15 mouse cellular contexts compared by ENCODE assay signal in the genomic region with DNA sequence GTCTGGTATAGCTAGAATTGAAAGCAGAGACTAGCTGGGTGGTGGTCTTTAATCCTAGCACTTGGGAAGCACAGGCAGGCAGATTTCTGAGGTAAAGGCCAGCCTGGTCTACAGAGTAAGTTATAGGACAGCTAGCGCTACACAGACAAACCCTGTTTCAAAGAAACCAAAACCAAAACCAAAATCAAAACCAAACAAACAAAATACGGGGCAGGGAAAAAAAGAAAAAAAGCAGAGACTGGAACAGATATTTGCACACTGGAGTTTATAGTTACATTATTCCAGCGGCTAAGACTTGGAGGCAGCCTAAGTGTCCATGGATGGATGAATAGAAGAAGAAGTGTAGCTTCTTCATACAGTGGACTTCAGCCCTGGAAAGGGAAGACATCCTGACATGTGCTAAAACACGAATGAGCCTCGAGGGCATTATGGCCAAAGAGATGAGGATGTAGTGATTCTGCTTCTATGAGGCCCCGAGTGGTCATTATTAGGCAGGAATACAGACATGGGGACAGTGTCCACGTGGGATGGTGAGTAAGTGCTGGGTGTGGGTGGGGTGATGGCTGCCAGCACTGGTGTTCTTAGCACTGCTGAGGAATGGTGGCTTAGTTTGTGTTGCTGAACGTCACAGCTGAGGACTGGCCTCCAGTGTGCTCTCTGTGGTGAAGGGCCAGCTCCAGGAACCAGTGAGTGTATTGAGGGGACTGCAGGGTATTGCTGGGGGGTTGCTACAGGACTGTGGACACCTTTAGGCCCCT. TPM values are rescaled to one million over a fixed set of nuclear protein-coding genes. Genes with fewer than 3 reads are reported as not detected.
DNase-seq lines count a peak whose midpoint lies in the region; ATAC-seq and TF ChIP-seq lines count a peak whose summit lies in the region.
"Had no signal": no experiment of that assay in that cellular context is flagged by ENCODE, and none has a peak within 500 bp of the region (broad histone marks: within the 10 kb centered on the region; RNA-seq: fewer than 3 reads in every experiment).

No protein-coding gene starts in this region.

- no peak for ATAC-seq in heart, embryonic 11.5 days (replicated peaks; ENCODE audit: insufficient number of reproducible peaks, low FRiP score, low TSS enrichment)
- ATAC-seq in liver, embryonic 13.5 days (ENCODE audit: low read depth): no peak
- ATAC-seq: intestine, postnatal 0 days; midbrain, embryonic 13.5 days had no signal

- no peak for TF ChIP-seq RAD21 in CH12.LX (IDR thresholded peaks at IDR 0.05; ENCODE audit: low read depth, low read length)

- no peaks in the 10 kb centered on the region for H3K79me2 ChIP-seq in CH12.LX (replicated peaks; ENCODE audit: control insufficient read depth, extremely low read depth, insufficient read depth, poor library complexity, severe bottlenecking)

- TF ChIP-seq POLR2A in CH12.LX (IDR thresholded peaks at IDR 0.05; ENCODE audit: low read depth, low read length): no peak

- in situ Hi-C loops in CH12.LX (cut with MboI; ENCODE audit: low pct_ligation_motif_present, low pct_unique_long_range_greater_than_20kb, low sequenced_read_pairs): no loop called here

- WGBS in heart, embryonic 11.5 days (ENCODE audit: insufficient replicate concordance): 81% methylated on average over 8 of the region's 8 CpGs
- 72% methylated on average over 8 of the region's 8 CpGs for WGBS in liver, embryonic 13.5 days (ENCODE audit: insufficient replicate concordance)

- H3K4me2 ChIP-seq in heart, embryonic 11.5 days: no peak overlapping the region
- peak overlapping the region; percentile 45 for H3K4me2 ChIP-seq in CH12.LX (ENCODE audit: insufficient read depth, low read depth, poor library complexity, severe bottlenecking)
- H3K4me2 ChIP-seq in liver, embryonic 13.5 days: peak overlapping the region; percentile 76
- H3K4me2 ChIP-seq: embryonic facial prominence, embryonic 12.5 days; midbrain, embryonic 13.5 days; neural tube, embryonic 15.5 days; stomach, embryonic 15.5 days had no signal

- peak overlapping the region; percentile 67 for H3K27ac ChIP-seq in heart, embryonic 11.5 days (ENCODE audit: low read depth, low read length)
- no peak overlapping the region for H3K27ac ChIP-seq in CH12.LX (ENCODE audit: insufficient read depth, low read depth)
- peak overlapping the region; percentile 93 for H3K27ac ChIP-seq in liver, embryonic 13.5 days
- H3K27ac ChIP-seq: embryonic facial prominence, embryonic 12.5 days; midbrain, embryonic 13.5 days; neural tube, embryonic 15.5 days; stomach, embryonic 15.5 days had no signal

- peaks cover 12% of the 10 kb centered on the region for H3K36me3 ChIP-seq in heart, embryonic 11.5 days (ENCODE audit: control insufficient read depth, insufficient read depth, low read length)
- H3K36me3 ChIP-seq in CH12.LX (replicated peaks in 1 of 2; ENCODE audit: control insufficient read depth in 1 of 2, insufficient read depth in 1 of 2, low read length in 1 of 2): no peaks in the 10 kb centered on the region
- peaks cover 30% of the 10 kb centered on the region for H3K36me3 ChIP-seq in liver, embryonic 13.5 days

- no peak; the same call in 1 of the 2 replicates for TF ChIP-seq EP300 in CH12.LX (IDR thresholded peaks at IDR 0.05; ENCODE audit: low read length)

- no peak for DNase-seq in heart, postnatal 36 days
- DNase-seq in CD4-positive helper T cell, adult 2 months (ENCODE audit: low read depth, low spot score): peak; percentile 50
- no peak for DNase-seq in CH12.LX (ENCODE audit: extremely low read depth)
- no peak for DNase-seq in liver, embryonic 13.5 days
- no peak for DNase-seq in testis, postnatal 14 days (ENCODE audit: low spot score)
- DNase-seq in retina, postnatal 1 day: no peak
- DNase-seq: cerebellum, postnatal 10 days; lung, postnatal 14 days; right cerebral cortex, postnatal 14 days had no signal

- dilution Hi-C loops in CH12.LX (cut with MboI; ENCODE audit: extremely low pct_ligation_motif_present, extremely low pct_unique_long_range_greater_than_20kb, low sequenced_read_pairs): no loop called here

- no peak overlapping the region for H3K4me3 ChIP-seq in heart, embryonic 11.5 days (ENCODE audit: low read depth, low read length)
- peak overlapping the region in 1 of 3 experiments; percentile 12 for H3K4me3 ChIP-seq in CH12.LX (replicated peaks in 1 of 3; ENCODE audit: low read depth in 2 of 3, low read length in 2 of 3, poor library complexity in 1 of 3)
- no peak overlapping the region for H3K4me3 ChIP-seq in liver, embryonic 13.5 days (replicated peaks)
- H3K4me3 ChIP-seq: embryonic facial prominence, embryonic 12.5 days; midbrain, embryonic 13.5 days; neural tube, embryonic 15.5 days; stomach, embryonic 15.5 days had no signal

- peak overlapping the region; percentile 39 for H3K9ac ChIP-seq in heart, embryonic 11.5 days (ENCODE audit: low read depth, low read length)
- peak overlapping the region; percentile 24; the same call in 1 of the 2 replicates for H3K9ac ChIP-seq in CH12.LX (ENCODE audit: insufficient read depth, low read depth)
- H3K9ac ChIP-seq in liver, embryonic 13.5 days: peak overlapping the region; percentile 78
- H3K9ac ChIP-seq: embryonic facial prominence, embryonic 12.5 days; midbrain, embryonic 13.5 days; neural tube, embryonic 15.5 days; stomach, embryonic 15.5 days had no signal

- TF ChIP-seq CTCF in CH12.LX (conservative IDR thresholded peaks at IDR 0.05 in 1 of 2, IDR thresholded peaks at IDR 0.05 in 1 of 2; ENCODE audit: low read depth in 2 of 2, low read length in 2 of 2): no peak

- H3K4me1 ChIP-seq in heart, embryonic 11.5 days (ENCODE audit: control insufficient read depth, insufficient read depth, low read length): peaks cover 55% of the 10 kb centered on the region
- peaks cover 4 to 21% of the 10 kb centered on the region in 2 experiments for H3K4me1 ChIP-seq in CH12.LX (ENCODE audit: control insufficient read depth in 1 of 2, insufficient read depth in 2 of 2)
- peaks cover 98% of the 10 kb centered on the region for H3K4me1 ChIP-seq in liver, embryonic 13.5 days (replicated peaks)
- H3K4me1 ChIP-seq: embryonic facial prominence, embryonic 12.5 days; stomach, embryonic 15.5 days had no signal

- no peaks in the 10 kb centered on the region for H3K9me3 ChIP-seq in heart, embryonic 11.5 days (replicated peaks; ENCODE audit: control insufficient read depth, low read length)
- no peaks in the 10 kb centered on the region for H3K9me3 ChIP-seq in CH12.LX (replicated peaks; ENCODE audit: low read length)
- H3K9me3 ChIP-seq in liver, embryonic 13.5 days (replicated peaks): no peaks in the 10 kb centered on the region
- H3K9me3 ChIP-seq: embryonic facial prominence, embryonic 12.5 days; midbrain, embryonic 13.5 days; neural tube, embryonic 15.5 days; stomach, embryonic 15.5 days had no signal

- intact Hi-C loops in heart, postnatal 36 days (cut with DNase I): no loop called here

- no peaks in the 10 kb centered on the region for H3K27me3 ChIP-seq in heart, embryonic 11.5 days (ENCODE audit: control insufficient read depth, insufficient read depth, low read length)
- peaks cover 6% of the 10 kb centered on the region for H3K27me3 ChIP-seq in CH12.LX (replicated peaks)
- no peaks in the 10 kb centered on the region for H3K27me3 ChIP-seq in liver, embryonic 13.5 days
- H3K27me3 ChIP-seq: embryonic facial prominence, embryonic 12.5 days; midbrain, embryonic 13.5 days; neural tube, embryonic 15.5 days; stomach, embryonic 15.5 days had no signal

TF ChIP-seq in CH12.LX, 34 proteins besides CTCF, POLR2A, EP300 and RAD21:
- TF ChIP-seq SIN3A (IDR thresholded peaks at IDR 0.05; ENCODE audit: low read length) (peak; percentile 38; the same call in 1 of the 2 replicates), ZNF384 (IDR thresholded peaks at IDR 0.05; ENCODE audit: low read depth, low read length) (peak; percentile 55), E2F4 (IDR thresholded peaks at IDR 0.05; ENCODE audit: insufficient replicate concordance, low read depth, low read length) (no peak), NELFE (IDR thresholded peaks at IDR 0.05; ENCODE audit: low read depth, low read length) (no peak)

RNA-seq across cellular contexts. Expression of a gene that starts 24.5 kb away (rescaled TPM):
- 25.6 and 29.5 TPM in 2 replicates for polyA plus RNA-seq in heart, embryonic 11.5 days (2014; fragmentation: Nextera tagmentation; extraction: Ambion mirVana)
- total RNA-seq in heart, postnatal 36 days (2021): 10 to 100 TPM; 15.6 to 16.2 TPM
- total RNA-seq in CH12.LX (2012; rRNA removed) (5.9 and 6.8 TPM in 2 replicates), CH12.LX (2014; rRNA removed) (9.8 and 10.1 TPM in 2 replicates)
- 8.1 and 8.3 TPM in 2 replicates for polyA plus RNA-seq in CH12.LX (2012; ENCODE audit: insufficient read length, low read depth)
- 21.7 and 28.8 TPM in 2 replicates for polyA plus RNA-seq in liver, embryonic 13.5 days (2015; fragmentation: Nextera tagmentation; extraction: Ambion mirVana)

Comparison
In these comparisons a context has a peak if more than half of its experiments do, and no peak if none do; other contexts are left out.
1. H3K9ac ChIP-seq: peak in every context shown above with its lines; median percentile 78 in liver, embryonic 13.5 days; 39 in heart, embryonic 11.5 days; 24 in CH12.LX.